Mouse (Mus musculus): ENCODE measurements around the gene Pcdh15. TPM values are rescaled to one million over a fixed set of nuclear protein-coding genes. Genes with fewer than 3 reads are reported as not detected.

The Pcdh15 gene
- polyA plus RNA-seq, 1 experiment = 14.9 TPM

DNA sequence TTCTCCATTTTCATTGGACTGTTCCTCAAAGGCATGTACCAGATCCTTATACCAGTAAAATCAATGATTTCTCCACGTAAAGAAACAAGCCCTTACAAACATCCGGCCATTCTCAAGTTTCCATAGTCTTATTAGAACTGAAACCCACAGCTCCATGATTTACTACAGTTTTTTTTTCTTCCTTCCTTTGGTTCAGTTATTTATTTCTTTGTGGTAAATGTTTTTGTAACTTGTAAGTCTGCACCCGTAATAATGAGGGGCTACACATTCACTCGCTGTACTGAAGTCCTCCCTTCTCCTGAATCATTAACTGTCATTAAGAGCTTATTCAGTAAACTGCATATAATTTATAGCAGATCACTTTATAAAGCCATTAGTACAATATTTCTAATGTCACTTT, 1526.6 kb downstream of the Pcdh15 start:
- no peak overlapping the region for H3K4me3 ChIP-seq (ENCODE audit: insufficient read depth, low read length)
- TF ChIP-seq CTCF (IDR thresholded peaks at IDR 0.05; ENCODE audit: extremely low read depth, insufficient read depth, low read length) (no peak), POLR2A (IDR thresholded peaks at IDR 0.05; ENCODE audit: extremely low read depth, insufficient read depth, low read length) (no peak)
- H3K4me1 ChIP-seq (ENCODE audit: control insufficient read depth, insufficient read depth, low read length) = no peaks in the 10 kb centered on the region; the same call in 1 of the 2 replicates
- H3K27ac ChIP-seq (ENCODE audit: insufficient read depth, low read length) = no peak overlapping the region

DNA sequence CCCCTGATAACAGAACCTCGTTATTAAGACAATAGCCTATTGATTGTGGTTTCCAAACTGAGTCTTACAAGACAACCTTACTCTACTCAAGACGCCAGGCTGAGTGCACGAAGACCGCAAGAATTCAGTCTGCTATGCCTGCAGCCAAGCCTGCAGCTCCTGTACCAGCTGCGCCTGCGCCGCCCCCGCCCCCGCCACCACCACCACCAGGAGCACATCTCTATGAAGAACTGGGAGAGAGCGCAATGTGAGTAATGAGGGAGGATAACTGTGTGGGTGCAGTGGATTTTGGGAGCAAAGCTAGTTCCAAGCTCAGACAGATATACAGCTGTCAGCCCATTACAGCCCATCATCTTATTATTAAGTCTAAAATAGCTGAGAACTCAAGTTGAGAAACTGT, 1527.5 kb downstream of the Pcdh15 start:
- no peaks in the 10 kb centered on the region; the same call in 1 of the 2 replicates for H3K4me1 ChIP-seq (ENCODE audit: control insufficient read depth, insufficient read depth, low read length)
- TF ChIP-seq POLR2A (IDR thresholded peaks at IDR 0.05; ENCODE audit: extremely low read depth, insufficient read depth, low read length) (no peak), CTCF (IDR thresholded peaks at IDR 0.05; ENCODE audit: extremely low read depth, insufficient read depth, low read length) (no peak)
- no peak overlapping the region for H3K4me3 ChIP-seq (ENCODE audit: insufficient read depth, low read length)
- no peak overlapping the region for H3K27ac ChIP-seq (ENCODE audit: insufficient read depth, low read length)

- Histone ChIP-seq H3K4me3 (ENCODE audit: insufficient read depth, low read length) (no peak overlapping the region), H3K4me1 (ENCODE audit: control insufficient read depth, insufficient read depth, low read length) (no peaks in the 10 kb centered on the region; the same call in 1 of the 2 replicates), H3K27ac (ENCODE audit: insufficient read depth, low read length) (no peak overlapping the region)
- TF ChIP-seq POLR2A (IDR thresholded peaks at IDR 0.05; ENCODE audit: extremely low read depth, insufficient read depth, low read length) (no peak), CTCF (IDR thresholded peaks at IDR 0.05; ENCODE audit: extremely low read depth, insufficient read depth, low read length) (no peak)
Measured at GRCm38 (mm10) chr10:74631314-74631713, 1532.2 kb downstream of the Pcdh15 start.

DNA sequence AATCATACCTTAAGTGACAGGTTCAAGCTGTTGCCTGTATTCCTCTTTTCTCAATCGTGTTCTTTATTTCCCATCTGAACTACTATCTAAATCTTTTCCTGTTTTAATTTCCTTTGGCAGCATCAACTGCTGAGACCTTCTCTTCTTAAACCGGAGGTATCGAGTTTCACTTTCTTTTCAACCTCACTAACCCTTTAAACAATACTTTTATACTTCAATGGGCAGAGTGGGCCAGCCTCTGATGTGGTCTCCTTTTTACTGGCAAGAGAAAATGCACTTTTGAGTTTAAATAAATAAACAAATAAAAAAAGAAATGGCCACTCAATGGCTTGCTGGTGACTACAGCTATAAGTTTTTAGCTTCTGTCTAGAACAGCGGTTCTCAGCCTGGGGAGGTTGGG, 1537.9 kb downstream of the Pcdh15 start:
- no peaks in the 10 kb centered on the region for H3K4me1 ChIP-seq (ENCODE audit: control insufficient read depth, insufficient read depth, low read length)
- no peak overlapping the region for H3K4me3 ChIP-seq (ENCODE audit: insufficient read depth, low read length)
- TF ChIP-seq POLR2A (IDR thresholded peaks at IDR 0.05; ENCODE audit: extremely low read depth, insufficient read depth, low read length) = no peak
- TF ChIP-seq CTCF (IDR thresholded peaks at IDR 0.05; ENCODE audit: extremely low read depth, insufficient read depth, low read length) = no peak
- no peak overlapping the region for H3K27ac ChIP-seq (ENCODE audit: insufficient read depth, low read length)

DNA sequence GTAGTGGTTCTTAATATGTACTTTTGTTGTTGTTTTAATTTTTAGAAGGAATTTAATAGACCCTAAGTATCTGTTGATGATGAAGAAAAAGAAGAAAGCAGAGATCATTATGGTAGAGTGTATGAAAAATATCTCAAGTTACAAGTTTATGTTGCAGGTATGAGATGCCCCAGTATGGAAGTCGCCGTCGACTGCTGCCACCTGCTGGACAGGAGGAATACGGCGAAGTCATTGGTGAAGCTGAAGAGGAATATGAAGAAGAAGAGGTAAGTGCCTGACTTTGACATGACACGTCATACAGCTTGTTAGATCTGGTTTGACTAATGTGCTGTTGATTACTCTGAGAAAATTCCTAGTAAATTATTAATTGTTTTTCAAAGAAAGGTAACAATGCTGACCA, 1543.0 kb downstream of the Pcdh15 start:
- Histone ChIP-seq H3K4me3 (ENCODE audit: insufficient read depth, low read length) (no peak overlapping the region), H3K4me1 (ENCODE audit: control insufficient read depth, insufficient read depth, low read length) (no peaks in the 10 kb centered on the region), H3K27ac (ENCODE audit: insufficient read depth, low read length) (no peak overlapping the region)
- TF ChIP-seq POLR2A (IDR thresholded peaks at IDR 0.05; ENCODE audit: extremely low read depth, insufficient read depth, low read length) = no peak
- 0 out of 2 replicates have a peak, but pooled peaks have one; percentile 9 for TF ChIP-seq CTCF (IDR thresholded peaks at IDR 0.05; ENCODE audit: extremely low read depth, insufficient read depth, low read length)

DNA sequence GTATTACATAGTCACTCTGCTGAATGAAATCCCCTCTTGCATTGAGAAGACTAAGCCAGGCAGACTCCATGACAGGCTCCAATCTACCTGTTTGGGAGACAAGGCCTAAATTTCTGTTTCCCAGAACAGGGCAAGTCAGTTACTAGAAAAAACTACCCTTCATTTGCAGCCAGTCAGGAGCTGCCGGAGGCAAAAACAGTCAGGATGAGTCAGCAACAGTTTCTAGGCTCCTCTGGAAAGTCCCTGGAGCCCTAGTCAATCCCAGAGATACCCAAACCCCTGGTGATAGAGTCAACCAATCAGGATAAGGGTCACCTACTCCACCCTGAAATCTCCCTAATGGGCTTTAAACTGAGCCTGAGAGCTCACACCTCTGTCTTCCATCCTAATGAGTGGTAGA, 1564.0 kb downstream of the Pcdh15 start:
- H3K4me1 ChIP-seq (ENCODE audit: control insufficient read depth, insufficient read depth, low read length) = no peaks in the 10 kb centered on the region
- no peak for TF ChIP-seq POLR2A (IDR thresholded peaks at IDR 0.05; ENCODE audit: extremely low read depth, insufficient read depth, low read length)

GRCm38 (mm10) chr10:74680016-74680491, 1580.9 kb downstream of the Pcdh15 start:
- TF ChIP-seq CTCF (IDR thresholded peaks at IDR 0.05; ENCODE audit: extremely low read depth, insufficient read depth, low read length) (no peak), POLR2A (IDR thresholded peaks at IDR 0.05; ENCODE audit: extremely low read depth, insufficient read depth, low read length) (no peak)
- Histone ChIP-seq H3K4me1 (ENCODE audit: control insufficient read depth, insufficient read depth, low read length) (peaks cover 2% of the 10 kb centered on the region; the same call in 1 of the 2 replicates), H3K27ac (ENCODE audit: insufficient read depth, low read length) (no peak overlapping the region), H3K4me3 (ENCODE audit: insufficient read depth, low read length) (no peak overlapping the region)

More for the DNA sequence above, 1564.0 kb downstream of the Pcdh15 start:
- no peak overlapping the region for H3K4me3 ChIP-seq (ENCODE audit: insufficient read depth, low read length)
- H3K27ac ChIP-seq (ENCODE audit: insufficient read depth, low read length) = no peak overlapping the region

DNA sequence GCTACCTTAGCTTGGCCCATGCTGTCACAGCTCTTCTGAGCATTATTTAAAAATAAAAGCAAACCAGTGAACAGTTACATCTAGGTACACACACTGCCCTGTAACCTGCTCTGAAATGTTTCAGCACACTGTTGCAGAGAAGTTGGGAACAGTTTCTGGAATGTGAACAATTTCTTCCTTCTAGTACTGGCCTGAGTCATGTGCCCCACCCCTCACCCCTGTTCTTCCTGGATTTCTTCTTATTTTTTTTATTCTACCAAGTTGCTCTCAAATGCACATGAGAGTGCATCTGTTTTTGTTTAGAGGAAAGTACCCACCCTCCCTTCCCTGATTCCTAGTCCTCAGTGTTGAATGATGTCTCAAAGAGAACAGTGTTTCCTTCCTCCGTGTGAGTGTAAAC, 1581.4 kb downstream of the Pcdh15 start:
- Histone ChIP-seq H3K27ac (ENCODE audit: insufficient read depth, low read length) (no peak overlapping the region), H3K4me1 (ENCODE audit: control insufficient read depth, insufficient read depth, low read length) (peaks cover 2% of the 10 kb centered on the region; the same call in 1 of the 2 replicates), H3K4me3 (ENCODE audit: insufficient read depth, low read length) (no peak overlapping the region)
- TF ChIP-seq POLR2A (IDR thresholded peaks at IDR 0.05; ENCODE audit: extremely low read depth, insufficient read depth, low read length) (no peak), CTCF (IDR thresholded peaks at IDR 0.05; ENCODE audit: extremely low read depth, insufficient read depth, low read length) (no peak)
